Mouse (Mus musculus): ENCODE data around the gene Itpk1.

Gene Itpk1

DNA sequence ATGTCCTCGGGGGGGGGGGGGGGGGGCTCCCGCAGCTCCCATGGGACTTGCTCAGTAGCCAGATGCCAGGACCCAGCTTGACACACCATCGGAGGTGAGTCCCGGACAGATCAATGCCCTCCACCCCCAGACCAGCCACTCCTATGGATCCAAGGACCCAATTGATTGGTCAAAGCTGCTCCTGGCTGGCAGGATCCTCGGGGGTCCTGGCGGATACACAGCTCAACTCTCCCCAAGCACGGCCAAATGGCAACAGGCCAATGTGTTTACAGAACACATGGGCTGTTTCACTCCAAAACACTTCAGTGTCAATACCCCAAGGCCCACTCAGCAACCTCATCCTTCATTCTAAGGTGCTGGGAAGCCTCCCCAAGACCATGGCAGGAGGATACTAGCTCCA, 13.0 kb downstream of the Itpk1 start:
- DNase-seq (ENCODE audit: low read depth, low spot score): no peak

DNA sequence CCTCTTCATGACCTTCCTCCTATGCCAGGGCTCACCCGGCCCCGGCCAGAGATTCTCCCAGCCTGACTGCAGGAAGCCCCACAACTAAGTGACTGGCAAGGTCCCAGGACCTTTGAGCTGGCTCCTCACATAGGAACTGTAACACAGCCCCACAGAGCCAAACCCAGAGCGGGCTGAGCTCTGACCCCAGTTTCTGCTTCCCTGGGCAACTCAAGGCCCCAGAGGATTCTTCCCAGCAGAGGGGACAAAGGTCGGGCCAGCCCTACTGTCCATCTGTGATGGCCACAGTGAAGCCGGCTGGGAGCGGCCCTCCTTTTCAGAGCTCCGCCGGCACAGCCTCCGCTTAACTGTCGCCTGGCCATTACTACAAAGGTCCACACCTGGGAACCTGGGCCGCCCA, 13.6 kb downstream of the Itpk1 start:
- DNase-seq (ENCODE audit: low read depth, low spot score): peak; percentile 36

DNA sequence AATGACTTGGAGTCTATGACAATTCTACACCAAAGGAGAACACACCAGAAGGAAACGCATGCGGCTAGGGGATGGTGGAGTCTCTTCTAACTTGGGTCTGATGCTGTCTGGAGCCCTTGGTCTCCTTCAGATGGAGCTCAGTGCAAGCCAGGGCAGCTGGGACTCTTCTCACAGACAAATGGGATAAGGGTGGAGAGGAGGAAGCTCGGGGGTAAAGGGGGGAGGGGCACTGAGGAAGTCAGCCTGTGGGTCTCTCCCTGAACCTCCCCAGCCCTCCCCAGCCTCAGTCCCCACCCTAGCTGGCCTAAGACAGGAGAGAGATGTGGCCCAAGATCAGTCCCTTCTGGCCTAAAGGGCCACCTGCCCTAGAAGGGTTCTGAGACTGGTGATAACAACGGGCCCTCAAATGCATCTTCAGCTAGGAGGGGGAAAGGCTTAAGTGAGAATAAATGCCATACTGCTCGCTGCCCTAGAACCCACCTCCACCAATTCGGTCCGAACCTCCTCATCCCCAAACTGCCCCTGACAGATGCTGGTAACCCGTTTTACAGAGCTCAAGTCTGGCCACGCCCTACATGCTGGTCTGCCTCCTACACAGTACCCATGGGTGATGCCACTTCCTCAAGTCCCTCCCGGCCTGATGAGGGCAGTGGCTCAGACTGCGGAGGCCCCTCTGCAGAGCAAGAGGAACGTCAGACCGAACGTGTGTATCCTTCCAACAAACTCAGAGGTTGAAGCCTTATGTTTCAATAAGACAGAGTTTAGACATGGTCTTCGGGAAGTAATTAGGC, 14.8 kb downstream of the Itpk1 start:
- peak; percentile 81 for DNase-seq (ENCODE audit: low read depth, low spot score)

DNA sequence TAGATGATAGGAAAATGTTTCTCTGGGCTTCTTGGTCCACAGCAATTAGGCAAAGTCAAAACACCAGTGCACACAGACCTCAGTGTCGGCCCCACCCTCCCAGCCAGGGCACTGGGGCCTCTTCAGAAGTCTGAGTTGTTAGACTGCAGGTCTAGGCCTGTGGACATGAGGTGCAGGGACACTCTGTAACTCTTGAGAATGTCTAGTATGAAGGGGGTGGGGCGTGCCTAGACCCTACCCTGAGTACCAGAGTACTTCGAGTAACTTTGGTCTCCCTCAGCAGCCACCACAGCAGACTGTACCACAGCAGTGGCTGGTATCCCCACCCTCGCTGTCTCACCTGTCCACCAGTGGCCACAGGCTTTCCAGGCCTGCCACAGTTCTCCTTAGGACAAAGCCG, 18.4 kb downstream of the Itpk1 start:
- no peak for DNase-seq (ENCODE audit: low read depth, low spot score)

DNA sequence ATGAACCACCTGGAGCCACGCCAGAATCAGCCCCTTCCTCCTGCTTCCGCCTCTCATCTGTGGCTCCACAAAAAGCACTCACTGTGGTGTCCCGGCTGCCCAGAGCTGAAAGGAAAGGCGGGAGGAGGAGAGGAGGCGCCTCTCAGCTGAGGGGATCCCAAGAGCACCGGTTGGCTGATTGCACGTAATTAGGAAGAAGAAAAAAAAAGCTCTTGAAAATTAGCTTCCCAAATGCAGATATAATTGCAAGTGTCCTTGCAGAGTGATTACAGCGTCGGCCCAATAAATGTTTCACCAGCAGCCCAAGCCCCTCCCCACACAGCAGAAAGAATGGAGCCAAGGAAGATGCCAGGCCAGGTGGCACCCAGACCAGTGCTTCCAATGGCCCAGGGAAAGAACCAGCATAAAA, 19.2 kb downstream of the Itpk1 start:
- DNase-seq (ENCODE audit: low read depth, low spot score): no peak

DNA sequence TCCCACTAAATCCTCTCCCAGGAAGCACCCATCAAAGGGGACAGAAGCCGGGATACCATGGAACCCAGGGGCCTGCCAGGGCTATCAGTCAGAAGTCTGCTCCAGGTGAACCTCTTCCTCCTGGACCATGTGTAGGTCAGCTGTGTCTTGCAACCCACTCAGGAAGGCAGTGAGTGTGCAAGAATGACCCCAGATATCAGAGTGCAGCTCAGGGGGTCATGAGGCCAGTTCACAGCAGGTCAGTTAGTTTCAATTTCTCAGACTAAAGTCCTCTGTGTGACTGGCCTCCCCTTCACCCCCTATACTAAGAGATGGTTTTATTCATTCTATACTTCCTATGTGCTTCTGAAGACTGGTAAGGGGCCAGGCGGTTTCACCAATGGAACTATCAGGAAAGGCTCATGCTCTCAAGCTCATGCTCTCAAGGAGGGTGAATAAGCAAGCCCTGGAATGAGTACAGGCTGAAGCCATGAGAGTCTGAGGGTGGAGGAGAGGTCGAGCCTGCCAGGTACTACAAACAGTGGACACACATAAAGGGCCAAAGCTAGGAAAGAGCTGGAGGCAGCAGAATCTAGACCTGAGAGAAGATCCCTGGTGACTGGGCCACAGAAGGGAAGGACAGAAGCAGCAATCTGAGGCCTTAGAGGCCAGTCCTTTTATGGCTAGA, 19.9 kb downstream of the Itpk1 start:
- DNase-seq (ENCODE audit: low read depth, low spot score): no peak

DNA sequence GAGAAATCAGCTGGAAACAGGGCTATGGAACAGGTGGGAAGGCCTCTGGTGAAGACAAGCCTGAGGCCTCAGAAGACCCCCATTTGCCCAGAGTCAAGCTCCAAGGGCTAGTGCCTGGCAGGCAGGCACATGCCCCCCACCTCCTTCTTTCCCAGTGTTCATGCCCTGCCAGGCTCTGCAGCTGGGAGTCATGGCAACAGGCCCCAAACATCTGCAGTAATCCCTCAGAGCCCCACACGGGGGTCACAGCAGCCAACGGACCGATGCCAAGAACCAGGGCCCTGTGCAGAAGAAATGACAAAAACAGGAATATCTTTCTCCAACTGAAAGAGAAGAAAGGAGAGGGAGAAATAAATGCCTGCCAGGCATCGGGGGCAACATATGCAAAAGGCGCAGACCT, 20.8 kb downstream of the Itpk1 start:
- no peak for DNase-seq (ENCODE audit: low read depth, low spot score)

DNA sequence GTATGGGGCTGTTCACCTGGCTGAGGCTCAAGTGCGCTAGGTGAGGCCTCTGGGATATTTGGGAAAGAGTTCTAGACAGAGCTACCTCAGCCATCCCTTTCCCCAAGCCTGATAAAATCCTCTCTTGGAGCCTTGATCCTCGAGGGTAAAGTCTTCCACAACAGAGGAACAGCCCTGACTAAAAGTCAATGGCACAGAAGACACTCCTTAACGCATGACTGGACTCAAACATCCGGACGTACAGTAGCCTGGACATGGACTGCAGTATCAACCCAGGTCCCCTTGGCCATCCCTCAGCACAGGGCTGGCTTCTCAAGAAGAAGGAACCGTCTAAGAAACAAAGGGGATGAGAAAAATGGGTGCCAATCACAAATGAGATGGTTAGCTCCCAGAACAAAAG, 21.3 kb downstream of the Itpk1 start:
- no peak for DNase-seq (ENCODE audit: low read depth, low spot score)

DNA sequence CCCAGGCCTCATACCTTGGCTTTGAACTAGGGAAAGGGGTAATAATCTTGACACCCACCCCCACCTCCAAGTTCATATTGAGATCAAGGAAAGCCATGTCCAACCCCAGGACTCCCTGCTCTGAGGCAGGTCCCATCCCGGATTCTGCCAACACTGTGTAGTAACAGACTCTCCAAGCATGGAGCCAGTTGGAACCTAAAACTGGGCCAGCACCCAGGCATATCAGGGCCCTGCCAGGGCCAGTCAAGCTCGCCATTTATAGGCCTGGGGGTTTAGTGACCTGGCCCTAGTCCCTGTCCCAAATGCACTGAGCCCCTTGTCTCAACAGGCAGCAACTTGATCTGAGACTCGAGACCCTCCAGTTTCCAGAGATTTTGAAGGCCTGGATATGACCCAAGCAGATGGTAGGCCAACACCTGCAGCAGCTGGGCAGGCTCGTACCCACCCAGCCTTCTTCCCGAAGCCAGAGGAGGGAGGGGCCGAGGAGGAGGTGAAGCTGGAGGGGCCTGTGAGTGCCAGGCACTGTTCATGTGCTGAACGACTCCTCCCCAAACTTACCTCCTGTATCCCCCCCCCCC, 21.9 kb downstream of the Itpk1 start:
- DNase-seq (ENCODE audit: low read depth, low spot score): no peak

DNA sequence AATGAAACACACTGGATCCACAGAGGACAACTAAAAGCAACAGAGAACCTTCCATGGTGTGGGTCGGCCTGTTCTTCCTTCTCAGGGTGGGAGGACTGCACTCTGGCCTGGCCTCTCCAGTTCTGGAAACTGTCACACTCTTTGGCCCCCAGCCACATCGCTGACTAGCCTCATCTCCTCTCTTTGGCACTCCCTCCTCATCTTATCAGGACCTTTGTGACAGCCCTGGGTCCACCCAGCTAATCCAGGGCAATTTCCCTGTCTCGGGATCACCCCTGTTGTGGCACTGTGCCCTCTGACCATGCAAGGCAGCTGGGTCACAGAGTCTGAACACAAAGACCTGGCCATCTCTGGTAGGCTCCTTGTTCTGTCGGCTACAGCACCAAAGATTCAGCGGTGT, 22.6 kb downstream of the Itpk1 start:
- DNase-seq (ENCODE audit: low read depth, low spot score): no peak

DNA sequence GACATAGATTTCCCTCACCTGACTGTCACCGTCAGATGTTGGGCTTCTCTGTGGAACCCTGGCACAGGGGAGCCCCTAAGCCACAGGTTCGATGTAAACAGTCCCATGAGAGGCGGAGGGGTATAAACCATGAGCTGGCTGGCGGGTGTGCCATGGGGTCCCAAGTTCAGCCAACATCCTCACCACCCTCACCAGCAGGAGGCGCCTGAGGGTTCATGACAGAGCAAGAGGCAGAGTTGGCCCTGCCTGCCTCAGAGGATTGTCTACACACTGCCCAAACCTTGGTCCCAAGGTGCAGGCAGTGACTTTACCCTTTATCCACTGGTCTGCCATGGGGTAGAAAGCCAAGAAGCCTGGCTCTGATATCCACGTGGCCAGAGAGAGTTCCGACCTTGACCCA, 23.1 kb downstream of the Itpk1 start:
- DNase-seq (ENCODE audit: low read depth, low spot score): peak; percentile 70

DNA sequence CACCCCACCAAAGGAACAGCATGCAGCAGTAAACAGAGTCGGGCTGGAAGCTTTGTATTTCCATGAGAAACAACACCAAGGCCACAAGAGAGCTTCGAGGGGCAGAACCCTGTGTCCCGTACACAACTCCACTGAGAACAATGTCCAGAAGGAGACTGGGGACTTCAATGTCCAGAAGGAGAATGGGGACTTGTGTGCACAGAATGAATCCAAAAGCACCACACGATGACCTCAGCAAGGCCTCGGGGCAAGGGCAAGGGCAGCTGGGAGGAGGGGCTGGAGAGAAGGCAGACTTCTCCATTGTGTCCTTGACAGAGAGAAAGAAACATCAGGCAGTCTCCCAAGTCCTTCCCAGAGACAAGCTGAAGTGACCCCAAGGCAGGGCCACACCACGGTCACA, 25.9 kb downstream of the Itpk1 start:
- DNase-seq (ENCODE audit: low read depth, low spot score): no peak

DNA sequence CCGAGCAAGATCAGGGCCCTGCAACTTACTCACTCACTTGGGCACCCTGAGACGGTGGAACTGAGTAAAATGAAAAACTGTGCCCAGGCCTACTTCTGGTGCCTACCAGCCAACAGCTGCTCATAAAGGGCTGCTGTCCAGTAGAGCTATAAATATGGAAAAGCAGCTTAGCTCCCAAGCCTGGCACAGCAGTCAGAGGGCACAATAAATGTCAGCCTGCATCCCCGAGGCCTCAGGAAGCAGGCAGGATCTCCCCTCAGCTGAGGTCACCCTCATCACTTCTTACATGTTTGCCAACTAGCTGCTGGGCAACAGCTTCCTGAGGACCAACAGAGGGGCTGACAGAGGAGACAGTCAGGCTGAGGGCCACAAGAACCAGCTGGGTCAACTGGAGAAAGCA, 27.6 kb downstream of the Itpk1 start:
- DNase-seq (ENCODE audit: low read depth, low spot score): no peak

DNA sequence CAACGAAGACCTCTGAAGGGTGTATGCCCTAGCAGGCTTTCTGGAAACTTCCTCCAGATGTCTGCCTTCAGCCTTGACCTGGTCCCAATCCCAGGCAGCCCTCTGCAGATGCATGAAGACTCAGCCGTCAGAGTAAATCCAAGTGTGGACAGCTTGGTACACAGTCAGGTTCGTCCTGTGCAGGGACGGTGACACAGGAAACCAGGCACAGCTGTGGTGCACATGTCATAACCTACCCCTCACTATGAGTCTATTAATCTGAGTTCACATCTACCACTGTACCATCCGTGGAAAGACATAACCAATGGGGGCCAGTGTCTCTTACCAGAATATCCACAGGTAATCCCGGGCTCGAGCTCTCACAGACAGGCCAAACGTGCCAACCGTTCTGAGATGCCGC, 30.2 kb downstream of the Itpk1 start:
- DNase-seq (ENCODE audit: low read depth, low spot score): peak; percentile 70

DNA sequence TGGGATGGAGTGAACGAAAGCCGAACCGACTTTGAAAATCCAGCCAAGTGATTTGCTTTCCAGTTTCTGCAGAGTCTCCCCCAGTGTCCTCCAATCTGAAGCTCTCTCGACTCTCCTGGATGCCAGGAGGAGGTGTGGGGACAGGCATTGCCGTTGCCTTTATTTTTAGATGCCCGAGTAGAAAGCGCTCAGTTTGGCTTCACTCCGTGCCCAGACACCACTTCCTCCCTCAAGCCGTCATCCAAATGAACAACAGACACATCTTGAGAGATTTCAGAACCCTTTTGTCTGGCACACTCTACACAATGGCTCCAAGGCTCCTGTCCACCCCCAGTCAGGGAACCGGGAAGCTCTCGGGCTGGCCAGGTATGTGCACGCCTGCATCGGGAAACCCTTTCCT, 30.6 kb downstream of the Itpk1 start:
- DNase-seq (ENCODE audit: low read depth, low spot score): peak; percentile 61

DNA sequence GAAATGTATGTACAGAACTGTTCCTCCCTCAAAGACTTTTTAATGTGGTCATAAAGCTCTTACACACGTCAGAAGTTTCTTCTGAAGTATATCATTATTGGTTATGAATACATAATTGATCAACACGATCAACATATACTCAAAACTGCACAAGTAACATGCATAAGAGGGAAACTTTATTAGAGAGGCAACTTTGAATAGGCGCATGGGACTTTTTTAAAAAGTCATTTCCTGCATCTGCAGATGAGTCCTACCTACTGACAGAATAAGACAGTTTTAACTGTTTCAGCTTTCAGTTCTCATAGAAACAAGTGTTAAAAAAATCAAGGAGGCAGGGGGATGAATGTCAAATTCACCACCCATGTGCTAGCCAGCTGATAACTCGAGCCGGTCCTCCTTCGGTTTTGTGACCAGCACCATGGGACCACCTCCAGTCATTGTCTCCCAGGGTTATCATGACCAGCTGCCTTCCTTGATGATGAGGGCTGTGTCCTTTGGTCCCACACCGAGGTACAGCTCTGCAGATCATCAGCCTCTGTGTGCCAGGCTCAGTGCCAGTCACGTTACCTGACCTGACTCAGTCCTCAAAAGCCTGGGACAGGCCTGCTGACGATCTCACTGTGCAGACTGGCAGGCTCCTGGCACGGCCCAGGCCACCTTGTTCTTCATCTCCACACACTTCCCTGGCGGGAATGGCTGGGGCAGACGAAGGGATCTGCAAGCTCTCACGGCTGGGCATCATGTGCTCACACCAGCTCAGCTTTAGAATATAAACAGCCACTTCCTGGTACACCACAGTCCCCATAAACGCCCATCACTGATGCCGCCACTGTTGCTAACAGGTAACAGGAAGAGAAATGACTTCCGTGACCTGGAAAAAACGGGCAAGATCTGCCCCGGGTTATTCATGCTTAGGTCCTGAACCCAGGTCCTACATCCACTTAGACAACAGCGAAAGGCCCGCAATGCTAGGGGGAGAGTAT, 31.6 kb downstream of the Itpk1 start:
- peak; percentile 67 for DNase-seq (ENCODE audit: low read depth, low spot score)

DNA sequence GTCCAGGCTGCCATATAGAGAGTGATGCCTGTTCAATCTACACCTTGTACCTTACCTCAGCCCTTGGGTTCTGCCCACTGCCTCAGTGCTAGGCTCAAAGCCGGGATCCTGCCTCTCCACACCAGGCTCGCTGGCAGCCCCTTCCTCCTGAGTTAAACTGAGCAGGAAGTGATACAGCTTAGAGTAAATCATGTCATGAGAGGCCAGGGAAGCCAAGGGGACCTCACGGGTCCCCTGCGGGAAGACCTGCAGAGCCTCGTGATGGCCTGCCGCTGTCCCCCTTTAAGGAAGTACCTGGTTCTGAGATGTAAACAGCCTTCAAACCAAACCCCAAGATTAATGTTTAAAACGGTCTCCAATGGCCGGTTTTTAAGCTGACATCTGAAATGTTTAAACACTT, 32.6 kb downstream of the Itpk1 start:
- peak; percentile 35 for DNase-seq (ENCODE audit: low read depth, low spot score)

DNA sequence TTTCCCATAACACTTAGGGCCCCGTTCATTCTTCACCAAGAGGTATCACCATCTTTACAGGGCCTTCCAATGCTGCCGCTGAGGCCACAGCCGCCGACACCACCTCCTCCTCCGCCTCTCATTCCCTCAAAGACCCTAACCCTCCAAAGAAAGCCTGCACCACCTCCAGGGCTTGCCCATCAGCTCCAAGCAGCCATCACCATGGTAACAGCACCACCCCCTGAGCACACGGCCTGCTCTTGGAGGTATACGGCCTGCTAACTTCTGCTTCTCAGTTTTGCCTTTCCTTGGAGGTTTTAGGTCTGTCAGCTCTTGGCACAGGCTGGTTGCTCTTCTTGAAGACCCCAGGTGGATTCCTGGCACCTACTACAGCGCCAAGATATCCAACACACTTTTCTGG, 33.9 kb downstream of the Itpk1 start:
- DNase-seq (ENCODE audit: low read depth, low spot score): no peak

DNA sequence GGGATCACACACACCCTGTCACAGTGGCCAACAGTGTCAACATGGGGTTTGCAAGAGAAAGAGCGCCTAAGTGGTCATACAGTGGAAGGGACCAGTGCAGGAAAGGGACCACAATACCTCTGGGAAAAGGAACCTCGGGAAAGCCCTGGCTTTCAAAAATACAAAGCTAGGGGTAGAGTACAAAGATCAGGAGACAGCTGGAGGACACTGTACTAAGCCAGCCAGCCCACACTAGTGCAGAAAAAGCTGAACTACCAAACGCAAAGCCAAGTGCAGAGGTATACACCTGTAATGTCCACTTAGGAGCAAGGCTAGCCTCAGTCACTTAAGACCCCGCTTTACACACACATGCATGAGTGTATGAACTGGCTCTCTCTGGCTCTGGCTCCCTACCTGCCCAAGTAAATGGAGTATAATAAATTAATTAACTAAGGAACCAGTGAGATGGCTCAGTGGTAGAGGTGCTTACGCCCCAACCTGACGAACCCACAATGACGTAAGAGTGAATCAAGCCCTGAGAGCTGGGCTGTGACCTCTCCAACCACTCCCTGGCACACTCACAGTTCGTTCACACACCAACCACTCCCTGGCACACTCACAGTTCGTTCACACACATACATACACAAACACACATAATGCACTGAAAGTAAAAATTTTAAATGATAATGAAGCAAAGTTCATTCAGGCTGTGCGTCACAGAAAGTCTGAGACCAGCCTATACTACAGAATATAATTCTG, 39.1 kb downstream of the Itpk1 start:
- DNase-seq (ENCODE audit: low read depth, low spot score): no peak

DNA sequence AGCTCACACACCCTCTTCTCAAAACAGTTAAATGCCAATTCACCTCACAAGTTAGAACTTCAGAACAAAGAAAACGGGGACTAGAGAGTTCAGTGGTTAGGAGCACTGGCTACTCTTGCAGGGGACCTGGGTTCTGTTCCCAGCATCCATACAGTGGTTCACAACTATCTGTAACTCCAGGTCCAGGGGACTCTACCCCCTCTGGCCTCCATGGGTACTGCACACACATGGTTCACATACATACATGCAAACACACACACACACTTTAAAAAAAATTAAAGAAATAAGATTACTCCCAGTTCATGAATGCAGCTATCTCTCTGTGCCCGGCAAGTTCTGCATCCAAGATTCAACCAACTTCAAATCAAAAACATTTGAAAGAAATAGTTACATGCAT, 40.7 kb downstream of the Itpk1 start:
- DNase-seq (ENCODE audit: low read depth, low spot score): no peak

DNA sequence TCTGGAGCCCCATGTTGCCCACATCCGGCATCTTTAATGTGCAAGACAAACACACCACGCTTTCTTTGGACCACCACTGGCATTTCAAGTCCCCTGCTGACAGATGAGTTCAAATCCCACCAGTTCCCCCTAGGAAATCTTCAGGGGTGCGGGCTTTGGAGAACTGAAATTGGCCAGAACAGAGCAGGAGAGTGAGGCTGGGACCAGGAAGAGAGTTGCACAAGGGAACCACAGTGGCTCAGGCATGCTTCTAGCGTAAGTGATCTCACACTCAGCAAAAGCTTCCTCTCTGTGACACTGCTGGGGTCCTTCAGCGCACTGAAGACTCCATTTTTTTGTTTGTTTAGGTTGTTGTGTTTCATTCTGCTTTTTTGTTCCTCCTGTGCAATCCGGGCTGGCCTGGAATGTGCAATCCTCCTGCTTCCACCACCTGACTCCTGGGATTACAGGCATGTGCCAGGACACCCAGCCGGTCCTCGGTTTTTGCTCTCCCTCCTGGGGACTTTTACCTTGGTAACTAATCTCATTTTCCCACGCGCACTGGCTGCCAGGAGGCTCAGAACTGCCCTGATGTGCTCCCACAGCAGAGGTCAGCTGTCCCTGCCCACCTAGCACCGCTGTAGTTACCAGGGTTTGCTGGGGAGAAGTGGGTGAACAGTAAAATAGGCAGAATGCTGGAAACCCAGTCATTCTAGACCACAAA, 41.2 kb downstream of the Itpk1 start:
- no peak for DNase-seq (ENCODE audit: low read depth, low spot score)

All from CD4-positive, CD25-positive, alpha-beta regulatory T cell, adult 2 months (primary cell).